Mouse (Mus musculus) midbrain, embryonic 12.5 days (tissue): ENCODE data around the gene Crybb3. TPM values are rescaled to one million over a fixed set of nuclear protein-coding genes. Genes with fewer than 3 reads are reported as not detected.
A peak's percentile ranks its signal among the peaks of the same experiment; 100 is the strongest.

Experiments used
- ATAC-seq: fragments of 200-750 bp; cut with Nextera tagmentation; 2 replicates; pipeline ENCODE4 v1.8.0; 2017; ENCODE audit warnings: low read depth, moderate TSS enrichment, moderate library complexity; ENCODE audit not compliant: low FRiP score
- H3K27ac ChIP-seq: fragments of 300-500 bp; sonication (generic); replicated peaks from 2 replicates; pipeline ENCODE4 v1.5.1; 2016; ENCODE audit warnings: mild to moderate bottlenecking
- H3K27me3 ChIP-seq: fragments of 300-500 bp; sonication (generic); 2 replicates; pipeline ENCODE4 v1.6.1; 2016; ENCODE audit warnings: mild to moderate bottlenecking
- H3K36me3 ChIP-seq: fragments of 300-500 bp; sonication (generic); 2 replicates; pipeline ENCODE4 v1.6.1; 2016
- H3K4me1 ChIP-seq: fragments of 300-500 bp; sonication (generic); 2 replicates; pipeline ENCODE4 v1.6.1; 2016
- H3K4me2 ChIP-seq: fragments of 300-500 bp; sonication (generic); replicated peaks from 2 replicates; pipeline ENCODE4 v1.6.1; 2016; ENCODE audit warnings: mild to moderate bottlenecking, moderate library complexity
- H3K4me3 ChIP-seq: fragments of 300-500 bp; sonication (generic); 2 replicates; pipeline ENCODE4 v1.5.1; 2016; ENCODE audit warnings: mild to moderate bottlenecking
- H3K9ac ChIP-seq: fragments of 300-500 bp; sonication (generic); replicated peaks from 2 replicates; pipeline ENCODE4 v1.6.1; 2016; ENCODE audit warnings: mild to moderate bottlenecking, moderate library complexity
- H3K9me3 ChIP-seq: fragments of 300-500 bp; sonication (generic); 2 replicates; pipeline ENCODE4 v1.6.1; 2016; ENCODE audit warnings: mild to moderate bottlenecking
- WGBS: fragments of 180-500 bp; shearing (Covaris S2); methylation state at CpG from one replicate; pipeline ENCODE4 v1.1.7; 2016; 5-methylcytosine and 5-hydroxymethylcytosine counted together
- polyA plus RNA-seq: library from polyadenylated mRNA; unstranded; fragments of >200 nt; fragmentation: Nextera tagmentation; extraction: Ambion mirVana; gene quantifications from 2 replicates; pipeline ENCODE4 v1.2.1, GENCODE M21; 2016

Crybb3 gene
- polyA plus RNA-seq, 1 experiment from 2014 or later: 0.24 TPM

DNA sequence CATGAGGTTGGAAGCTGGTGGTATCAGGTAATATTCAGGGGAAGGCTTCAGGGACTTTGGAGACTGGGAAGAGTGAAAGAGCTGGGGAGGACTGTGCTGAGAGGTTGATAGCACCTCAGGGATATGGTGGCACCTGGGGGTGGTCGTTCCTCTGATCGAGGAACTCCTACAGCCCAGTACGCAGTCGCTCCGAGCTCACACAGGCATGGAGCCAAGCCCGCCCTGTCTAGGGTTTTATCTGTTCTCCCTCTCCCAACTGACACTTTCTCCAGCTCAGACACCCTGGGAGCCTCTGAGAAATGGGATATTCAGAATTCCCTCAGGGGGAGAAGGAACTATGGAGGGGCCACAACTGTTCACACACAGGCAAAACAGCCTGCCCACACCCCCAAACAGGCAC, 40.6 kb downstream of the Crybb3 start:
- Histone ChIP-seq H3K9me3 (no peaks in the 10 kb centered on the region), H3K27ac (peak overlapping the region; percentile 77), H3K36me3 (no peaks in the 10 kb centered on the region), H3K4me2 (no peak overlapping the region), H3K4me3 (no peak overlapping the region), H3K27me3 (no peaks in the 10 kb centered on the region), H3K4me1 (peaks cover 18% of the 10 kb centered on the region), H3K9ac (no peak overlapping the region)
- no peak for ATAC-seq
- WGBS: 79% methylated on average over 6 of the region's 6 CpGs

DNA sequence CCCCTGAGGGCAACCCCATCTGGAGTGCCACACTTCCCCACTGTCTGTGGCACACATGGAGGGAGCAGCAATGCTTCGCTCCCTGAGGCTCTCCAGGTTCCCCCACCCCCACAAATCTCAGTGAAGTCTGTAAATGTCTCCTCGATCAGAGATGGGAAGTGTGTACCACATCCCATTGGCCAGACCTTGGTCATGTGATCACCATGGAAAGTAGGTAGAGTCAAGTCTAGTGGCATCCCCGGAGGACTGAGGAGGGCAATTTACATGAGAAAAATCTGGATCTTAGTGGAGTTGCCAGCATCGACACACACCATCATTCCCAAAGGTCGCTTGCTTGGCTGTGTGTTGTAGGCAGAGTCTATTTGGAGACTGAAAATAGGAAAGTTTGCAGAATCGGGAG, 42.8 kb downstream of the Crybb3 start:
- H3K4me1 ChIP-seq: peaks cover 31% of the 10 kb centered on the region
- WGBS: 83% methylated on average over 6 of the region's 6 CpGs
- H3K4me3 ChIP-seq: no peak overlapping the region
- H3K9me3 ChIP-seq: no peaks in the 10 kb centered on the region
- H3K36me3 ChIP-seq: no peaks in the 10 kb centered on the region
- H3K27me3 ChIP-seq: no peaks in the 10 kb centered on the region
- H3K9ac ChIP-seq: no peak overlapping the region
- H3K4me2 ChIP-seq: no peak overlapping the region
- no peak overlapping the region for H3K27ac ChIP-seq
- ATAC-seq: no peak

DNA sequence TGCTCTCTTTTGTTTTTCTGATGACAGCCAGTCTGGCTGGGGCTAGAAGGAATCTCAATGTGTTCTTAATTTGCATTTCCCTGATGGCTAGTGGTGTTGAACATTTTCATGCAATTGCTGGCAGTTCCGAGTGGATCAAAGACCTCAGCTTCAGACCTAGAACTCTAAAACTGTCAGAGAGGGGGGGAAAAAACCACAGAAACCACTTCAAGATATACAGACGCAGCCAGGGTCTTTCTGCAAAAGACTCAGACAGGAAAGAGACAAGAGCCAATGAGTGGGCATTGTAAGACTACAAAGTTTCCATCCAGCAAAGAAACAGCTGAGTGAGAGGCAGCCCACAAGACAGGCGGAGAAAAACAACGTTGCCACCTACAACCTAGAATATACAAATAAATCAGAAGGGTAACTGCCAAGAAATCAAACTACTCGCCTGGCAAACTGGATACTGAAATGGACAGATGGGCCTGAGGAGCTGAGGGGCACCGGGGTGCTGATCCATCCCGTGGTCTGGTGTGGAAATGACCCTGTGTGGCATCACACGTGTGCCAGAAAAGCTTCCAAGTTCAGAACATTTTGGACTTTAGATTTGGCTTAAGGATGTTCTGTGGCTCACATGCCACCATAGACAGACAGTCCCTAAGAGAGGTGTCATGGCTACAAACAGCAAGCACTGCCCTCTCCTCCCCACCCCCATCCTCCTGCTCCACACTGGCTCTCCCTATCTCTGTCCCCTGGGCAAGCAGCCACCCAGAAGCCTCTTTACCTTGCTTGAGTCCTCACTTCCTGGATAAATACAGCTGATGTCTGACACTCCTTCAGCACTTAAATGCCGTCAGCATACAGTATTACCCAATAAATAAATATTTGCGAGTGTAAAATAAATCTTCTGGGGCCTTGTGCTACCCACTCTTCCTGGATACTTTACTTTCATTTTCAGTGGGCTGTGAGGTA, 46.0 kb downstream of the Crybb3 start:
- H3K4me3 ChIP-seq: no peak overlapping the region
- H3K4me1 ChIP-seq: peaks cover 26% of the 10 kb centered on the region
- no peak overlapping the region for H3K9ac ChIP-seq
- H3K4me2 ChIP-seq: no peak overlapping the region
- H3K27me3 ChIP-seq: no peaks in the 10 kb centered on the region
- no peak overlapping the region for H3K27ac ChIP-seq
- no peaks in the 10 kb centered on the region for H3K9me3 ChIP-seq
- no peaks in the 10 kb centered on the region for H3K36me3 ChIP-seq
- no peak for ATAC-seq
- WGBS: 73% methylated on average over 10 of the region's 10 CpGs

DNA sequence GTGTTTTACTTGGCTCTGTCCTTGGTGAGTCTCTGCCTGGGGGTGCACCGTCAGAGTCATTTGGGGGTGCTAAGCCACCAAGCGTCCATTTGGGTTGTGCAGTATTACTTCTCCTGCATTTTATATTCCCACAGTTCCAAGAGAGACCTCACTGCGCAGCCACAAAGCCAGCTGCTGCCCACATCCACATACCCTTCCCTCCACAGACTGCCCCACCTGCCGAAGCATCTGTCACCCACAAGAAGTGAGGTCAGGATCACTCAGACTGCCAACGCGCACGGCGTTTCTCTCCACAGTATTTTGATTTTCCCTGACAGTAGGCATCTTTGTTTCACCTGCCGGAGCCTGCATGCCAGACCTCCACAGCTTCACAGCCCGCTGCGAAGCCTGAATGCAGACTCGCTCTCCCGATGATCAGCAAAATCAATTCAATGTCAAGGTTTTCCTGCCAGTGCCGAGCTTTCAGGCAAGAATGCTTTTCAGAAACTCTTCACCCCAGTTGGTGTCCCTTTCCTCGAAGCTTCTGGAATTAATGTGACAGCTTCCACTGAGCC, 50.1 kb downstream of the Crybb3 start:
- no peak for ATAC-seq
- 71% methylated on average over 15 of the region's 15 CpGs for WGBS
- Histone ChIP-seq H3K27ac (peak overlapping the region; percentile 25; the same call in 1 of the 2 replicates), H3K4me2 (no peak overlapping the region), H3K4me1 (peaks cover 23% of the 10 kb centered on the region), H3K27me3 (no peaks in the 10 kb centered on the region), H3K9ac (no peak overlapping the region), H3K4me3 (no peak overlapping the region), H3K9me3 (no peaks in the 10 kb centered on the region), H3K36me3 (no peaks in the 10 kb centered on the region)

DNA sequence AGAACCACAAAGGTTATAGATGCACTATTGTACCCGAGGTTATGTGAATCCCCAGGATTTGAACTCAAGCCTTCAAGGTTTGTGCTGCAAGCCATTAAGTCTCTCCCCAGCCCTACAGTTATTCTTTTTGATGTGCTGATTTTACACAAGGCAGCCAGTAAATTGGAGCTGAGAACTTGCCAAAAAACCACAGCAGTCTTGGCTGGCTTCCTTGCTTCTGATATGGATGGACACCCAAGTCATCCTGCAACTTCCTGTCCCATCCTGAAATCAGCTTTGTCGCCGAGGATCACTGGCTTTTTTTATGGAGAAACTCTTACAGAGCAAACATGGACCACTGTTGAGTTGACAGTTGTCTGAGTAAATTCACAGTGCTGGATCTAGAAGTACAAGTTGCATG, 51.3 kb downstream of the Crybb3 start:
- WGBS: 72% methylated on average over 3 of the region's 3 CpGs
- Histone ChIP-seq H3K27me3 (no peaks in the 10 kb centered on the region), H3K9ac (no peak overlapping the region), H3K9me3 (no peaks in the 10 kb centered on the region), H3K36me3 (no peaks in the 10 kb centered on the region), H3K27ac (no peak overlapping the region), H3K4me1 (peaks cover 15% of the 10 kb centered on the region; the same call in 1 of the 2 replicates), H3K4me2 (no peak overlapping the region), H3K4me3 (no peak overlapping the region)
- ATAC-seq: no peak

DNA sequence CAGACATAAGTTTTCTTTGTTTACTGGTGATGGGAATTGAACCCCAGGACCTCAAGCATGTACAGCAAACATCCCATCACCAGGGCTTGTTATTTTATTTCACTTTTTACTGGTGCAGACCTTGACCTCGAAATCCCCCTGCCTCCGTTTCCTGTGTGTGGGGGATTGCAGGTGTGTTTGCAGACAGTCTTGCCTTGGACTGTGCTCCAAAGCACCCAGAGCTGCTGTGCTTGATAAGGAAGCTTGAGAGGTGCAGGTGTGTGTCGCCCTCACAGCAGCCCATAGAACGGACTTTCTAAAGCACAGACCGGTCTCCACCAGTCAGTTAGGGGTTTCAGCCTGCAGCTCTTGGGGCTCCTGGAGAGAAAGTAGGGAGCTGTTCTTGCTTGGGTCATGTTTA, 54.7 kb downstream of the Crybb3 start:
- H3K4me2 ChIP-seq: no peak overlapping the region
- no peak overlapping the region for H3K9ac ChIP-seq
- H3K27ac ChIP-seq: no peak overlapping the region
- no peaks in the 10 kb centered on the region for H3K27me3 ChIP-seq
- WGBS: 87% methylated on average over 5 of the region's 5 CpGs
- peaks cover 30% of the 10 kb centered on the region for H3K4me1 ChIP-seq
- H3K4me3 ChIP-seq: no peak overlapping the region
- ATAC-seq: no peak
- H3K9me3 ChIP-seq: no peaks in the 10 kb centered on the region
- H3K36me3 ChIP-seq: no peaks in the 10 kb centered on the region

Other genes with a start within 250 kb of the Crybb3 start
- 1.8 and 2.1 TPM in 2 replicates for gene Myo18b, start 185.2 kb downstream of the Crybb3 start, polyA plus RNA-seq
- gene Grk3, start 65.8 kb downstream of the Crybb3 start, polyA plus RNA-seq: 10.4 and 10.6 TPM in 2 replicates
- gene Crybb2, start 11.5 kb downstream of the Crybb3 start, polyA plus RNA-seq: not detected in 2 replicates
- gene 2900026A02Rik, start 139.7 kb upstream of the Crybb3 start, polyA plus RNA-seq: 2.9 and 3.1 TPM in 2 replicates
- 0.12 and 0.13 TPM in 2 replicates for gene Tmem211, start 145.3 kb upstream of the Crybb3 start, polyA plus RNA-seq
- gene Sgsm1, start 229.2 kb upstream of the Crybb3 start, polyA plus RNA-seq: 16.1 and 19.5 TPM in 2 replicates